Mouse (Mus musculus): ENCODE results near the gene Myh8. TPM values are rescaled to one million over a fixed set of nuclear protein-coding genes. Genes with fewer than 3 reads are reported as not detected.

Gene Myh8
- polyA plus RNA-seq (2017; shearing (Covaris generic)): 0.14 TPM

GRCm38 (mm10) chr11:67276601-67277174 is at the start of gene Myh8:
TSS of gene Myh8 (plus strand) at chr11:67277124.

GRCm38 (mm10) chr11:67237481-67238079 is 39.3 kb upstream of the Myh8 start, which contains the start of gene Myh4:
TSS of gene Myh4 (plus strand) at chr11:67238029.

GRCm38 (mm10) chr11:67321358-67321757 is 44.4 kb downstream of the Myh8 start, which contains the start of gene Myh13:
TSS of gene Myh13 (plus strand) at chr11:67321658.

Other genes starting within 250 kb of the Myh8 start
- 41.1 TPM for gene Adprm, start 224.5 kb upstream of the Myh8 start, polyA plus RNA-seq (2017; shearing (Covaris generic))
- 8.2 TPM for gene Sco1, start 224.5 kb upstream of the Myh8 start, polyA plus RNA-seq (2017; shearing (Covaris generic))
- 0.07 TPM for gene Myh3, start 198.8 kb upstream of the Myh8 start, polyA plus RNA-seq (2017; shearing (Covaris generic))
- gene Myh2, start 106.1 kb upstream of the Myh8 start, polyA plus RNA-seq (2017; shearing (Covaris generic)): not detected
- gene Myh1, start 77.1 kb upstream of the Myh8 start, polyA plus RNA-seq (2017; shearing (Covaris generic)): not detected
- 0.07 TPM for gene Myh4, start 39.1 kb upstream of the Myh8 start, polyA plus RNA-seq (2017; shearing (Covaris generic))
- not detected for gene Myh13, start 44.5 kb downstream of the Myh8 start, polyA plus RNA-seq (2017; shearing (Covaris generic))
- gene Gas7, start 178.3 kb downstream of the Myh8 start, polyA plus RNA-seq (2017; shearing (Covaris generic)): 0.14 TPM